Mouse (Mus musculus): Measurements from ENCODE around the gene Parva. TPM values are rescaled to one million over a fixed set of nuclear protein-coding genes. Genes with fewer than 3 reads are reported as not detected.

Gene Parva
- total and polyA plus RNA-seq, 3 experiments, result 0.08 to 1.1 (median 0.15) TPM

DNA sequence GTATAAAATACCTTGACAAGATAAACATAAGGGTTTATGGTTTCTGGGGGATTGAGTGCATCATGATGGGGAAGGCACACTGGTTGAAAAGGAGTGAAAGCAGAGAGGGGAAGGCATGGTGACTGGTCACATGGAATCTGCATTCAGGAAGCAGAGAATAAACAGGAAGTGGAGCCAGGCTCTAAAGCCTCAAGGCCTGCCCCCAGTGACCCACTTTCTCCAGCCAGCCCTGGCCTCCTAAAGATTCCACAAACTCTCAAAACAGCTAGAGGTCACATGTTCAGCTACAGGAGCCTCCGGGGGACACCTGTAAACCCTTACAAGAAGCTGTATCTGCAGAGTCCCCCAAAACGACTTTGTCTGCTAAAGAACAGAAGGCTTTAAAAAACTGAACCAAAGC, 22.2 kb upstream of the Parva start:
- no peak overlapping the region for H3K27ac ChIP-seq (ENCODE audit: insufficient read depth, low read depth)
- no peak overlapping the region for H3K9ac ChIP-seq (ENCODE audit: insufficient read depth, low read depth)
- no peak overlapping the region for H3K4me2 ChIP-seq (ENCODE audit: insufficient read depth, low read depth, poor library complexity, severe bottlenecking)
- no peaks in the 10 kb centered on the region for H3K27me3 ChIP-seq (replicated peaks)
- H3K9me3 ChIP-seq (replicated peaks; ENCODE audit: low read length), result no peaks in the 10 kb centered on the region
- in situ Hi-C loops (cut with MboI; ENCODE audit: low pct_ligation_motif_present, low pct_unique_long_range_greater_than_20kb, low sequenced_read_pairs) (loop anchor here (10.0 to 25.0 kb wide), 2 partner anchors 460 to 732 kb away; no protein-coding TSS in a partner anchor), dilution Hi-C loops (cut with MboI; ENCODE audit: extremely low pct_ligation_motif_present, extremely low pct_unique_long_range_greater_than_20kb, low sequenced_read_pairs) (no loop called here)
- H3K79me2 ChIP-seq (replicated peaks; ENCODE audit: control insufficient read depth, extremely low read depth, insufficient read depth, poor library complexity, severe bottlenecking), result no peaks in the 10 kb centered on the region
- no peak for DNase-seq (ENCODE audit: extremely low read depth)
- H3K4me1 ChIP-seq (ENCODE audit: control insufficient read depth in 1 of 2, insufficient read depth in 2 of 2), result peaks cover 2 to 17% of the 10 kb centered on the region in 2 experiments; a peak in 3 of 4 replicates
- H3K36me3 ChIP-seq (replicated peaks in 1 of 2; ENCODE audit: control insufficient read depth in 1 of 2, insufficient read depth in 1 of 2, low read length in 1 of 2), result no peaks in the 10 kb centered on the region
- TF ChIP-seq CHD2 (IDR thresholded peaks at IDR 0.05; ENCODE audit: low read length) (no peak), SMC3 (IDR thresholded peaks at IDR 0.05; ENCODE audit: low read depth, low read length) (no peak), ZNF384 (IDR thresholded peaks at IDR 0.05; ENCODE audit: low read depth, low read length) (no peak), ELF1 (IDR thresholded peaks at IDR 0.05; ENCODE audit: low read depth, low read length) (peak; percentile 57), PAX5 (IDR thresholded peaks at IDR 0.05; ENCODE audit: low read length) (no peak), POLR2A (IDR thresholded peaks at IDR 0.05; ENCODE audit: low read depth, low read length) (no peak)
- no peak overlapping the region for H3K4me3 ChIP-seq (replicated peaks in 1 of 3; ENCODE audit: low read depth in 2 of 3, low read length in 2 of 3, poor library complexity in 1 of 3)

- in situ Hi-C loops (cut with MboI; ENCODE audit: low pct_ligation_motif_present, low pct_unique_long_range_greater_than_20kb, low sequenced_read_pairs), result loop anchor here (10.0 to 25.0 kb wide), 2 partner anchors 459 to 732 kb away; no protein-coding TSS in a partner anchor
- Histone ChIP-seq H3K9ac (ENCODE audit: insufficient read depth, low read depth) (no peak overlapping the region), H3K27ac (ENCODE audit: insufficient read depth, low read depth) (no peak overlapping the region), H3K4me1 (ENCODE audit: control insufficient read depth in 1 of 2, insufficient read depth in 2 of 2) (peaks cover 2 to 19% of the 10 kb centered on the region in 2 experiments; a peak in 3 of 4 replicates), H3K4me2 (ENCODE audit: insufficient read depth, low read depth, poor library complexity, severe bottlenecking) (0 out of 2 replicates have a peak overlapping the region, but pooled peaks have one; percentile 3), H3K4me3 (replicated peaks in 1 of 3; ENCODE audit: low read depth in 2 of 3, low read length in 2 of 3, poor library complexity in 1 of 3) (no peak overlapping the region), H3K36me3 (replicated peaks in 1 of 2; ENCODE audit: control insufficient read depth in 1 of 2, insufficient read depth in 1 of 2, low read length in 1 of 2) (no peaks in the 10 kb centered on the region), H3K9me3 (replicated peaks; ENCODE audit: low read length) (no peaks in the 10 kb centered on the region), H3K79me2 (replicated peaks; ENCODE audit: control insufficient read depth, extremely low read depth, insufficient read depth, poor library complexity, severe bottlenecking) (no peaks in the 10 kb centered on the region), H3K27me3 (replicated peaks) (no peaks in the 10 kb centered on the region)
- dilution Hi-C loops (cut with MboI; ENCODE audit: extremely low pct_ligation_motif_present, extremely low pct_unique_long_range_greater_than_20kb, low sequenced_read_pairs), result no loop called here
- TF ChIP-seq TCF12 (IDR thresholded peaks at IDR 0.05; ENCODE audit: low read depth, low read length), result 0 out of 2 replicates have a peak, but pooled peaks have one; percentile 14
- TF ChIP-seq MEF2A (IDR thresholded peaks at IDR 0.05; ENCODE audit: borderline replicate concordance, low read depth, low read length), result peak; percentile 14; the same call in 1 of the 2 replicates
- TF ChIP-seq MYC (IDR thresholded peaks at IDR 0.05; ENCODE audit: low read depth, low read length), result no peak
- peak; percentile 49; the same call in 1 of the 2 replicates for TF ChIP-seq IRF4 (IDR thresholded peaks at IDR 0.05; ENCODE audit: low read depth, low read length)
- TF ChIP-seq ELF1 (IDR thresholded peaks at IDR 0.05; ENCODE audit: low read depth, low read length), result no peak
- DNase-seq (ENCODE audit: extremely low read depth), result no peak
Observed at GRCm38 (mm10) chr7:112405578-112405977, 21.7 kb upstream of the Parva start.

DNA sequence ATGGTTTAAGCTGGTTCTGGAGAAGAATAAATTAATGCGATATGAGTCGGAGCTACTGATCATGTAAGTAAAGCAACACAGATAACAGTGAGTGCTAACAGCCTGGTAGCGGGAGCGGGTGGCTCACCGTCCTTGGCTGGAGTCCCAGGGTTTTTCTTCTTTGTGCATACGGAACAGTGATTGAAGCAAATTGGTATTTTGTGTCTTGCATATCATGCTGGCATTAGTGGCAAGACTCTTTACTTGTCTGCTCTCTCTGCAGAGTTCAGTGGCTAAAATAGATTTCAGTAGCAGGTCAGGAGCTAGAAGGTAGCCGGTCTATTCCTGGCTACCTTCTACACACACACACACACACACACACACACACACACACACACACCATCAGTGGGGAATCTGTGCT, 19.7 kb upstream of the Parva start:
- no peak for DNase-seq (ENCODE audit: extremely low read depth)
- Histone ChIP-seq H3K79me2 (replicated peaks; ENCODE audit: control insufficient read depth, extremely low read depth, insufficient read depth, poor library complexity, severe bottlenecking) (no peaks in the 10 kb centered on the region), H3K27me3 (replicated peaks) (no peaks in the 10 kb centered on the region), H3K4me3 (replicated peaks in 1 of 3; ENCODE audit: low read depth in 2 of 3, low read length in 2 of 3, poor library complexity in 1 of 3) (no peak overlapping the region), H3K27ac (ENCODE audit: insufficient read depth, low read depth) (no peak overlapping the region), H3K9ac (ENCODE audit: insufficient read depth, low read depth) (no peak overlapping the region), H3K4me1 (ENCODE audit: control insufficient read depth in 1 of 2, insufficient read depth in 2 of 2) (peaks cover 5 to 38% of the 10 kb centered on the region in 2 experiments; a peak in 3 of 4 replicates), H3K4me2 (ENCODE audit: insufficient read depth, low read depth, poor library complexity, severe bottlenecking) (no peak overlapping the region), H3K36me3 (replicated peaks in 1 of 2; ENCODE audit: control insufficient read depth in 1 of 2, insufficient read depth in 1 of 2, low read length in 1 of 2) (no peaks in the 10 kb centered on the region), H3K9me3 (replicated peaks; ENCODE audit: low read length) (no peaks in the 10 kb centered on the region)
- in situ Hi-C loops (cut with MboI; ENCODE audit: low pct_ligation_motif_present, low pct_unique_long_range_greater_than_20kb, low sequenced_read_pairs), result loop anchor here (10.0 to 25.0 kb wide), 2 partner anchors 457 to 730 kb away; no protein-coding TSS in a partner anchor
- dilution Hi-C loops (cut with MboI; ENCODE audit: extremely low pct_ligation_motif_present, extremely low pct_unique_long_range_greater_than_20kb, low sequenced_read_pairs), result no loop called here
- TF ChIP-seq ETS1 (conservative IDR thresholded peaks at IDR 0.05; ENCODE audit: low read depth, low read length) (no peak), ZKSCAN1 (IDR thresholded peaks at IDR 0.05; ENCODE audit: borderline replicate concordance, low read depth, low read length) (no peak), E2F4 (IDR thresholded peaks at IDR 0.05; ENCODE audit: insufficient replicate concordance, low read depth, low read length) (no peak), GABPA (IDR thresholded peaks at IDR 0.05; ENCODE audit: insufficient replicate concordance, low read depth, low read length) (no peak), CHD1 (IDR thresholded peaks at IDR 0.05; ENCODE audit: low read depth, low read length) (no peak), MYC (IDR thresholded peaks at IDR 0.05; ENCODE audit: low read depth, low read length) (no peak)
